Mouse (Mus musculus): ENCODE results near the gene Zbtb41. TPM values are rescaled to one million over a fixed set of nuclear protein-coding genes. Genes with fewer than 3 reads are reported as not detected.
"Not testable (repeated sequence)": the region's sequence is repeated elsewhere in the genome, so short reads cannot be mapped to it uniquely, and the experiment has no call there.

Gene Zbtb41
- polyA plus RNA-seq, 1 experiment, result 4.0 TPM

- TF ChIP-seq CTCF (IDR thresholded peaks at IDR 0.05; ENCODE audit: insufficient read depth, low read length) (no peak), POLR2A (IDR thresholded peaks at IDR 0.05; ENCODE audit: borderline replicate concordance, extremely low read depth, low read depth, low read length) (no peak)
- Histone ChIP-seq H3K4me1 (ENCODE audit: control insufficient read depth, insufficient read depth, low read length) (no peaks in the 10 kb centered on the region), H3K4me3 (replicated peaks; ENCODE audit: extremely low read depth, low read depth, low read length) (no peak overlapping the region)
- WGBS, result 70% methylated on average over 3 of the region's 3 CpGs
- DNase-seq, result no peak
These were observed 8.6 kb upstream of the Zbtb41 start for GRCm38 (mm10) chr1:139413465-139413864.

GRCm38 (mm10) chr1:139421521-139421874, 590 bp upstream of the Zbtb41 start:
- 2% methylated on average over 8 of the region's 8 CpGs for WGBS
- no peak for TF ChIP-seq CTCF (IDR thresholded peaks at IDR 0.05; ENCODE audit: insufficient read depth, low read length)
- TF ChIP-seq POLR2A (IDR thresholded peaks at IDR 0.05; ENCODE audit: borderline replicate concordance, extremely low read depth, low read depth, low read length), result no peak
- Histone ChIP-seq H3K4me3 (replicated peaks; ENCODE audit: extremely low read depth, low read depth, low read length) (peak overlapping the region; percentile 65), H3K4me1 (ENCODE audit: control insufficient read depth, insufficient read depth, low read length) (peaks cover 12% of the 10 kb centered on the region)
- DNase-seq, result no peak

GRCm38 (mm10) chr1:139422941-139423340, 853 bp downstream of the Zbtb41 start:
- peak overlapping the region; percentile 72 for H3K4me3 ChIP-seq (replicated peaks; ENCODE audit: extremely low read depth, low read depth, low read length)
- WGBS, result 6% methylated on average over 10 of the region's 10 CpGs
- no peak for TF ChIP-seq POLR2A (IDR thresholded peaks at IDR 0.05; ENCODE audit: borderline replicate concordance, extremely low read depth, low read depth, low read length)
- no peak for TF ChIP-seq CTCF (IDR thresholded peaks at IDR 0.05; ENCODE audit: insufficient read depth, low read length)
- H3K4me1 ChIP-seq (ENCODE audit: control insufficient read depth, insufficient read depth, low read length), result peaks cover 12% of the 10 kb centered on the region
- DNase-seq, result peak; percentile 11

- DNase-seq, result no peak
- H3K4me1 ChIP-seq (ENCODE audit: control insufficient read depth, insufficient read depth, low read length), result peaks cover 12% of the 10 kb centered on the region
- H3K4me3 ChIP-seq (replicated peaks; ENCODE audit: extremely low read depth, low read depth, low read length), result no peak overlapping the region
- TF ChIP-seq CTCF (IDR thresholded peaks at IDR 0.05; ENCODE audit: insufficient read depth, low read length) (no peak), POLR2A (IDR thresholded peaks at IDR 0.05; ENCODE audit: borderline replicate concordance, extremely low read depth, low read depth, low read length) (no peak)
- 36% methylated on average over 10 of the region's 10 CpGs for WGBS
These were observed 1.8 kb downstream of the Zbtb41 start for GRCm38 (mm10) chr1:139423931-139424330.

GRCm38 (mm10) chr1:139425006-139425405, 2.9 kb downstream of the Zbtb41 start:
- WGBS, result 46% methylated on average over 3 of the region's 3 CpGs
- no peak overlapping the region for H3K4me3 ChIP-seq (replicated peaks; ENCODE audit: extremely low read depth, low read depth, low read length)
- TF ChIP-seq CTCF (IDR thresholded peaks at IDR 0.05; ENCODE audit: insufficient read depth, low read length) (no peak), POLR2A (IDR thresholded peaks at IDR 0.05; ENCODE audit: borderline replicate concordance, extremely low read depth, low read depth, low read length) (no peak)
- DNase-seq, result no peak
- peaks cover 12% of the 10 kb centered on the region for H3K4me1 ChIP-seq (ENCODE audit: control insufficient read depth, insufficient read depth, low read length)

- DNase-seq, result no peak
- Histone ChIP-seq H3K4me3 (replicated peaks; ENCODE audit: extremely low read depth, low read depth, low read length) (no peak overlapping the region), H3K4me1 (ENCODE audit: control insufficient read depth, insufficient read depth, low read length) (no peaks in the 10 kb centered on the region)
- TF ChIP-seq CTCF (IDR thresholded peaks at IDR 0.05; ENCODE audit: insufficient read depth, low read length), result no peak
- TF ChIP-seq POLR2A (IDR thresholded peaks at IDR 0.05; ENCODE audit: borderline replicate concordance, extremely low read depth, low read depth, low read length), result no peak
These were observed 16.3 kb downstream of the Zbtb41 start for GRCm38 (mm10) chr1:139438373-139438772.

- not testable (repeated sequence) for DNase-seq; H3K4me3 ChIP-seq (replicated peaks; ENCODE audit: extremely low read depth, low read depth, low read length); H3K4me1 ChIP-seq (ENCODE audit: control insufficient read depth, insufficient read depth, low read length)
- WGBS, result 68% methylated on average over 9 of the region's 9 CpGs
These were observed 21.0 kb downstream of the Zbtb41 start for GRCm38 (mm10) chr1:139443103-139443502.

GRCm38 (mm10) chr1:139454340-139455225, 32.5 kb downstream of the Zbtb41 start, which contains the start of gene Aspm:
Gene Aspm, plus strand, starts transcription at chr1:139454772.
- DNase-seq, result peak; percentile 78
- peak within 1 kb of the TSS; percentile 54 for H3K4me3 ChIP-seq (replicated peaks; ENCODE audit: extremely low read depth, low read depth, low read length)
- under 1% methylated on average over 65 of the region's 65 CpGs for WGBS
- peaks cover 7% of the 10 kb centered on the region for H3K4me1 ChIP-seq (ENCODE audit: control insufficient read depth, insufficient read depth, low read length)
- TF ChIP-seq CTCF (IDR thresholded peaks at IDR 0.05; ENCODE audit: insufficient read depth, low read length), result no peak
- no peak for TF ChIP-seq POLR2A (IDR thresholded peaks at IDR 0.05; ENCODE audit: borderline replicate concordance, extremely low read depth, low read depth, low read length)

GRCm38 (mm10) chr1:139455226-139455869, 33.3 kb downstream of the Zbtb41 start:
- DNase-seq, result no peak

GRCm38 (mm10) chr1:139460807-139461206, 38.7 kb downstream of the Zbtb41 start:
- Histone ChIP-seq H3K4me3 (replicated peaks; ENCODE audit: extremely low read depth, low read depth, low read length) (no peak overlapping the region), H3K4me1 (ENCODE audit: control insufficient read depth, insufficient read depth, low read length) (no peaks in the 10 kb centered on the region)
- no peak for DNase-seq
- WGBS, result 77% methylated on average over 5 of the region's 5 CpGs
- TF ChIP-seq POLR2A (IDR thresholded peaks at IDR 0.05; ENCODE audit: borderline replicate concordance, extremely low read depth, low read depth, low read length), result no peak
- no peak for TF ChIP-seq CTCF (IDR thresholded peaks at IDR 0.05; ENCODE audit: insufficient read depth, low read length)

More at GRCm38 (mm10) chr1:139455226-139455869, 33.3 kb downstream of the Zbtb41 start:
- WGBS, result under 1% methylated on average over 17 of the region's 17 CpGs
- Histone ChIP-seq H3K4me3 (replicated peaks; ENCODE audit: extremely low read depth, low read depth, low read length) (peak overlapping the region; percentile 53), H3K4me1 (ENCODE audit: control insufficient read depth, insufficient read depth, low read length) (peaks cover 7% of the 10 kb centered on the region)
- TF ChIP-seq CTCF (IDR thresholded peaks at IDR 0.05; ENCODE audit: insufficient read depth, low read length) (no peak), POLR2A (IDR thresholded peaks at IDR 0.05; ENCODE audit: borderline replicate concordance, extremely low read depth, low read depth, low read length) (no peak)
